Mouse (Mus musculus): ENCODE results near the gene Tmem243. TPM values are rescaled to one million over a fixed set of nuclear protein-coding genes. Genes with fewer than 3 reads are reported as not detected.
A peak's percentile ranks its signal among the peaks of the same experiment; 100 is the strongest.
"Not testable (repeated sequence)": the region's sequence is repeated elsewhere in the genome, so short reads cannot be mapped to it uniquely, and the experiment has no call there.

Tmem243 gene
- polyA plus RNA-seq, 1 experiment from 2014 or later = 19.7 TPM

DNA sequence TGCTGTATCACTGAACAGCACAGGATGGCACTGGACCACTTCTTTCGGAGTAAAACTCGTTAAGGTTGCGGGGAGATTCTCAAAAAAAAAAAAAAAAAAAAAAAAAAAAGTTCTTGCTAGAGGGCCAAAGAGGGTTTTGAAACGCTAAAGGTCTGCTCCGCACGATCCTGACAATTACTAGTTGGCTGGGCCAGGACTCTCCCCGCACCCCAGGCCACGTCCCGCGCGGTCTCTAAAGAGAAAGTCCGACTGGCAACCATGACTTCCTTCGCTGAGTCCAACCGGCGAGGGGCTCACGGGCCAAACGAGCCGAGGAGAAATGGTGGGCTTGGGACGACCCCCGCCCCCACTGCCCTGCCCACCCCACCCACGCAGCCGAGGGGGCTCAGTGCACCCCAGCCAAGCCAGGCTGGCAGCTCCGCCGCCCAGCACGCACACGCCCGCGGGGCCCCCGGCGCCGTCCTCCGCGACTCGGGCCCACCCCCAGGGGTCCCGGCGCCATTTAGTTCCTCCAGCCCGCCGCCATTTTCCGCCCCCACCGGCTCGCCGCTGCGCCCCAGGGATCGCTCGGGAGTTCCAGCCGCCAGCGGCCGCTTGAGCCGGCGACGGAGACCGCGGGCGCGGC, 60.5 kb downstream of the Tmem243 start:
- Histone ChIP-seq H3K9me3 (ENCODE audit: control insufficient read depth, low read length) (no peaks in the 10 kb centered on the region), H3K4me1 (ENCODE audit: control insufficient read depth, insufficient read depth, low read length) (no peaks in the 10 kb centered on the region), H3K36me3 (ENCODE audit: control insufficient read depth, insufficient read depth, low read length) (no peaks in the 10 kb centered on the region), H3K4me3 (ENCODE audit: low read depth, low read length) (peak overlapping the region; percentile 66), H3K27ac (ENCODE audit: low read depth, low read length) (peak overlapping the region; percentile 100), H3K27me3 (ENCODE audit: control insufficient read depth, insufficient read depth, low read length) (no peaks in the 10 kb centered on the region), H3K4me2 (ENCODE audit: low read depth) (peak overlapping the region; percentile 52), H3K9ac (ENCODE audit: low read length) (peak overlapping the region; percentile 96)
- ATAC-seq (ENCODE audit: insufficient read depth, low FRiP score, low TSS enrichment) (peak; percentile 74), DNase-seq (ENCODE audit: low spot score) (no peak)
- under 1% methylated on average over 51 of the region's 55 CpGs for whole genome bisulfite sequencing

DNA sequence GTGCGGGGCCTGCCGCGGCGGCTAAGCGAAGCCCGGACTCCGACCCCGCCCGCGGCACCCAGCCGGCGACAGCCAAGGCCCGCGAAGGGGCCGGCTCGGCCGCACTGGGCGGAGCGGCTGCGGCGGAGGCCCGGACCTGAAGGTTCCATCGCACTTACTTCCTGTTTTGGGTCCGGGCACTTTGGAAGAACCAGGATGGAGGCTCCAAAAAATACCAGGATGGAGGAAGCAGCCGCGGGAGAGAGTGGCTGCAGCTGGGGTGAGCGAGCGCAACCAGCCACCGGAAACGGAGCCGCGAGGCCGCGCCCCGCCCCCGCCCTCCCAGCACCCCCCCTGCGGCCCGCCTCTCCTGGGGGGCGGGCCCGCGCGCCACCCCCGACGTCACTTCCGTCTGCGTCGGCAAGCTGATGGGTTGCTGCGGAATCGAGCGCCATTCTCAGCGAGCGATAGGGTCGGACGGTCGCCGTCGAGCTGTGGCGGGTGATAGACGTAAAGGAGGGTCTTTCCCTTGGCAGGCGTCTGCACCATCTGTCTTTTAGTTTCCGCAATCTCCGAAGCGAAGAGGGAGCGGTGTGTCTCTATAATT, 61.1 kb downstream of the Tmem243 start, which contains the start of gene Dmtf1:
TSS of gene Dmtf1 (minus strand) at position 321 of the 586 bp plus-strand sequence.
- H3K4me2 ChIP-seq (ENCODE audit: low read depth) = peak within 1 kb of the TSS; percentile 52

DNA sequence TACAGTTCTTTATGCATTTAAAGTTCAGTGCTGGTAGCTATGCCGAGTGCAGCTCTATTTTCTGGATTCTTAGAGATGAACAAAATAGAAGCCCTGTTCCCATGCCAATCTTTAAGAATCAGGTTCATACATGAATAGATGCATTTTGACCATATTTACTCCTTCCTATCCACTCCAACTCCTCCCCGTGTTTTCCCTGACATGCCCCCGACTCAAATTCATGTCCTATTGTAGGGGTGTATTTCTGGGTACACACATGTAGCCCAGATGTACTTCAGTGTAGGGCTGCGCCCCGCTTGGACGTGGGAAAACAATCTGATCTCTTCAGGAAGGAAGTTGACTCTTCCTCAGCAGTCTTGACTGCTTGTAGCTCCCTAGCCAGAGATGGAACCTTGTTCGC, 61.6 kb downstream of the Tmem243 start:
- Histone ChIP-seq H3K27ac (ENCODE audit: low read depth, low read length) (peak overlapping the region; percentile 100), H3K4me1 (ENCODE audit: control insufficient read depth, insufficient read depth, low read length) (no peaks in the 10 kb centered on the region), H3K27me3 (ENCODE audit: control insufficient read depth, insufficient read depth, low read length) (no peaks in the 10 kb centered on the region), H3K36me3 (ENCODE audit: control insufficient read depth, insufficient read depth, low read length) (no peaks in the 10 kb centered on the region), H3K4me2 (ENCODE audit: low read depth) (peak overlapping the region; percentile 52), H3K9me3 (ENCODE audit: control insufficient read depth, low read length) (no peaks in the 10 kb centered on the region), H3K4me3 (ENCODE audit: low read depth, low read length) (peak overlapping the region; percentile 66), H3K9ac (ENCODE audit: low read length) (peak overlapping the region; percentile 69)
- DNase-seq (ENCODE audit: low spot score) = peak; percentile 35
- peak; percentile 18 for ATAC-seq (ENCODE audit: insufficient read depth, low FRiP score, low TSS enrichment)
- 20% methylated on average over 7 of the region's 7 CpGs for WGBS

More for the DNA sequence above, 61.1 kb downstream of the Tmem243 start, which contains the start of gene Dmtf1:
- H3K27me3 ChIP-seq (ENCODE audit: control insufficient read depth, insufficient read depth, low read length) = no peaks in the 10 kb centered on the region
- no peaks in the 10 kb centered on the region for H3K9me3 ChIP-seq (ENCODE audit: control insufficient read depth, low read length)
- H3K36me3 ChIP-seq (ENCODE audit: control insufficient read depth, insufficient read depth, low read length) = no peaks in the 10 kb centered on the region
- H3K4me1 ChIP-seq (ENCODE audit: control insufficient read depth, insufficient read depth, low read length) = no peaks in the 10 kb centered on the region
- H3K9ac ChIP-seq (ENCODE audit: low read length) = peak within 1 kb of the TSS; percentile 96
- H3K4me3 ChIP-seq (ENCODE audit: low read depth, low read length) = peak within 1 kb of the TSS; percentile 66
- peak; percentile 94 for ATAC-seq (ENCODE audit: insufficient read depth, low FRiP score, low TSS enrichment)
- WGBS = under 1% methylated on average over 61 of the region's 64 CpGs
- H3K27ac ChIP-seq (ENCODE audit: low read depth, low read length) = peak within 1 kb of the TSS; percentile 100
- peak; percentile 95 for DNase-seq (ENCODE audit: low spot score)

DNA sequence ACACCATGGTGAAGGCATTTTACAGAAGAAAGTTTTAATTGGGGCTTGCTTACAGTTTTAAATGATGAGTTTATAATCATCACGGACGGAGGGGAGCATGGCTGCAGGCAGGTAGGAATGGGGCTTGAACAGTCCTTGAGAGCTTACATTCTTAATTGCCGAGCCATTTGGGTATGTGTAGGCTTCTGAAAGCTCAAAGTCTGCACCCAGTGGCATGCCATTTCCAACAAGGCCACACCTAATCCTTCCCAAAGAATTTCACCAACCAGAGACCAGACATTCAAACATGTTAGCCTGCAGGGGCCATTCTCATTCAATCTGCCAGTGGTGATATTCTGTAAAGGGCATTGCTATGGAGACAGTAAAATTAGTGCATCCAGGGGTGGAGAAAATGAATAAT, 62.9 kb downstream of the Tmem243 start:
- ATAC-seq (ENCODE audit: insufficient read depth, low FRiP score, low TSS enrichment) (no peak), DNase-seq (ENCODE audit: low spot score) (no peak)
- WGBS = 97% methylated on average over 3 of the region's 3 CpGs
- Histone ChIP-seq H3K4me3 (ENCODE audit: low read depth, low read length) (no peak overlapping the region), H3K4me2 (ENCODE audit: low read depth) (no peak overlapping the region), H3K27me3 (ENCODE audit: control insufficient read depth, insufficient read depth, low read length) (no peaks in the 10 kb centered on the region), H3K27ac (ENCODE audit: low read depth, low read length) (no peak overlapping the region), H3K36me3 (ENCODE audit: control insufficient read depth, insufficient read depth, low read length) (no peaks in the 10 kb centered on the region), H3K4me1 (ENCODE audit: control insufficient read depth, insufficient read depth, low read length) (no peaks in the 10 kb centered on the region), H3K9me3 (ENCODE audit: control insufficient read depth, low read length) (no peaks in the 10 kb centered on the region), H3K9ac (ENCODE audit: low read length) (no peak overlapping the region)

DNA sequence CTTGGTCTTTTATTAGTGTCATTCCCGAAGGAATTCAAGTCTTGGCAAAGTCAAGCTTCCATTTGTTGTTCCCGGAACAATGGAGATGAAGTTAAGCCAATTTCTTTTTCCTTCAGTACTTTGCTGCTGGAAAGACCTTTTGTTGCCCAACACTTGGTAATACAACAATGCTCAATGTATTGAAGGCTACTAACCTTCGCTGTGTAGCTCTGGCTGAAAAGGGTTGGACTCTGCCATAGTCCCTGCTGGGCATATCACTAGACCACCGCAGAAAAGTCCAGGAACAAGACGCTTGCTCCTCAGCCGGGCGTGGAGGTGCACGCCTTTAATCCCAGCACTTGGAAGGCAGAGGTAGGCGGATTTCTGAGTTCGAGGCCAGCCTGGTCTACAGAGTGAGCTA, 64.7 kb downstream of the Tmem243 start:
- H3K4me1 ChIP-seq (ENCODE audit: control insufficient read depth, insufficient read depth, low read length); H3K9me3 ChIP-seq (ENCODE audit: control insufficient read depth, low read length); H3K9ac ChIP-seq (ENCODE audit: low read length); H3K4me3 ChIP-seq (ENCODE audit: low read depth, low read length); H3K27me3 ChIP-seq (ENCODE audit: control insufficient read depth, insufficient read depth, low read length); DNase-seq (ENCODE audit: low spot score); ATAC-seq (ENCODE audit: insufficient read depth, low FRiP score, low TSS enrichment); H3K4me2 ChIP-seq (ENCODE audit: low read depth); H3K27ac ChIP-seq (ENCODE audit: low read depth, low read length); H3K36me3 ChIP-seq (ENCODE audit: control insufficient read depth, insufficient read depth, low read length): not testable (repeated sequence)
- 87% methylated on average over 10 of the region's 10 CpGs for WGBS

DNA sequence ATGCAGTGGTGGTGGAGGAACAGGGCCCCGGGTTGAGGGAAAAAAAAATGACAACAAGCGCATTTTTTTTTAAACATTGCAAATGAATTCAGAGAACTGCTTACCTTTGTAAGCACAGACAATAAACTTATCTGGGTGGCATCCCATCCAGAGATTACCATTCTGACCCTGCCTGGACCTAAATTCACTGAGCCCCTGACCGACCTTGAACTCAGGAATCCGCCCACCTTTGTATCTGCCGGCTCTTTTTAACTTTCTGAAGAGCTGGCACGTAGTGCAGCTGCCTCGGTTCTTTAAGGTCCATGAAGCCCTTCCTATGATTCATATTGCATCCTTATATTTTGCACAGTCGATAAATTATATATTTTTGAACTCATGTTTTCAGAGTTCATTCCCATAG, 65.9 kb downstream of the Tmem243 start:
- H3K4me3 ChIP-seq (ENCODE audit: low read depth, low read length) = no peak overlapping the region
- H3K4me1 ChIP-seq (ENCODE audit: control insufficient read depth, insufficient read depth, low read length) = no peaks in the 10 kb centered on the region
- H3K9ac ChIP-seq (ENCODE audit: low read length) = no peak overlapping the region
- H3K27me3 ChIP-seq (ENCODE audit: control insufficient read depth, insufficient read depth, low read length) = no peaks in the 10 kb centered on the region
- H3K27ac ChIP-seq (ENCODE audit: low read depth, low read length) = no peak overlapping the region
- WGBS = 87% methylated on average over 8 of the region's 8 CpGs
- no peaks in the 10 kb centered on the region for H3K36me3 ChIP-seq (ENCODE audit: control insufficient read depth, insufficient read depth, low read length)
- no peak overlapping the region for H3K4me2 ChIP-seq (ENCODE audit: low read depth)
- no peak for ATAC-seq (ENCODE audit: insufficient read depth, low FRiP score, low TSS enrichment)
- no peak for DNase-seq (ENCODE audit: low spot score)
- H3K9me3 ChIP-seq (ENCODE audit: control insufficient read depth, low read length) = no peaks in the 10 kb centered on the region

DNA sequence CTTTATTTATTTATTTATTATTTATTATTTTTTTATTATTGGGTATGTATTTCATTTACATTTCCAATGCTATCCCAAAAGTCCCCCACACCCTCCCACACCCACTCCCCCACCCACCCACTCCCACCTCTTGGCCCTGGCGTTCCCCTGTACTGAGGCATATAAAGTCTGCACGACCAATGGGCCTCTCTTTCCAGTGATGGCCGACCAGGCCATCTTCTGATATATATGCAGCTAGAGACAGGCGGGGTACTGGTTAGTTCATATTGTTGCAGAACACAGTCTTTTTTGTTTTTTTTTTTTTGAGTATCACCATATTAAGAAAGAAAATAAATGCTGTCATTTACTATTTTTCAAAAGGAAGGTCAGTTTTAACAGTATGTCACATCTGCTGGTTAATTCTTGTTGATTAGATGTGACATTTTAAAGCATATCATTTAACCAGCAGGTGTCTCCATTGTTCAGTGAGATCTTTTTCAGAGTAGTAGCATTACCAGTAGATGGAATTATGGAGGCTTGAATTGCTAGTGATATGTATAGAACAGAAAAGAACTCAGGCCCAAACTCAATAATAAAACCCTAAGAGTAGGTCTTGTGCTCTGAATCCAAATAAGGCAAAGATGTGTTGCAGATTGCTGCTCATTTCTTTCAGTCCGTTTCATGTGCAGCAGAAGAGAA, 69.0 kb downstream of the Tmem243 start:
- H3K27me3 ChIP-seq (ENCODE audit: control insufficient read depth, insufficient read depth, low read length); H3K36me3 ChIP-seq (ENCODE audit: control insufficient read depth, insufficient read depth, low read length); H3K9ac ChIP-seq (ENCODE audit: low read length); H3K4me2 ChIP-seq (ENCODE audit: low read depth); H3K4me3 ChIP-seq (ENCODE audit: low read depth, low read length); H3K4me1 ChIP-seq (ENCODE audit: control insufficient read depth, insufficient read depth, low read length); ATAC-seq (ENCODE audit: insufficient read depth, low FRiP score, low TSS enrichment); H3K9me3 ChIP-seq (ENCODE audit: control insufficient read depth, low read length); DNase-seq (ENCODE audit: low spot score); H3K27ac ChIP-seq (ENCODE audit: low read depth, low read length): not testable (repeated sequence)
- WGBS = 90% methylated on average over 4 of the region's 5 CpGs

DNA sequence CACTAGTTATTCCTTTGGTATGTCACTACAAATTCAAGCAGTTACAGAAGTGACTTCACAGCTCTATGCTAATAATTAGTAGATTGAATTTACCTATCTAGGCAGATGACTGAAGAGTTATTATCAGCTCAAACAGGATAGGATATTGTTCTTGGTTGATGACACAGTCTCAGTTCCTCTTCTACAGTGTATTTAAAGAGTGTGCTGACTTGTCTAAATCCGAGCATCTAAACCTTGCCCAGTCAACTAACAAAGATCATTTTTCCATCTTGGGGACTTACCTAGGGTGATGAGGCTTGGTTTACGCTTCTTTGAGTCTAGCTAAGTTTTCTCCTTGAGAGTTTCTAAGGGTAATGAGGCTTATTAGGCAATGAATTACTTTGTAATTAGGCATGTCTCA, 72.8 kb downstream of the Tmem243 start:
- no peak for DNase-seq (ENCODE audit: low spot score)
- 84% methylated on average over 2 of the region's 2 CpGs for WGBS

More for the DNA sequence above, 72.8 kb downstream of the Tmem243 start:
- Histone ChIP-seq H3K4me2 (ENCODE audit: low read depth) (no peak overlapping the region), H3K4me3 (ENCODE audit: low read depth, low read length) (no peak overlapping the region), H3K36me3 (ENCODE audit: control insufficient read depth, insufficient read depth, low read length) (no peaks in the 10 kb centered on the region), H3K9ac (ENCODE audit: low read length) (no peak overlapping the region), H3K9me3 (ENCODE audit: control insufficient read depth, low read length) (no peaks in the 10 kb centered on the region), H3K27me3 (ENCODE audit: control insufficient read depth, insufficient read depth, low read length) (no peaks in the 10 kb centered on the region), H3K27ac (ENCODE audit: low read depth, low read length) (no peak overlapping the region), H3K4me1 (ENCODE audit: control insufficient read depth, insufficient read depth, low read length) (no peaks in the 10 kb centered on the region)
- ATAC-seq (ENCODE audit: insufficient read depth, low FRiP score, low TSS enrichment) = no peak
